Mouse (Mus musculus): ENCODE measurements around the gene Ccdc9. TPM values are rescaled to one million over a fixed set of nuclear protein-coding genes. Genes with fewer than 3 reads are reported as not detected.
"Not testable (repeated sequence)": the region's sequence is repeated elsewhere in the genome, so short reads cannot be mapped to it uniquely, and the experiment has no call there.

Ccdc9 gene
- total and polyA plus RNA-seq, 3 experiments = 32.0 to 81.0 (median 47.6) TPM

DNA sequence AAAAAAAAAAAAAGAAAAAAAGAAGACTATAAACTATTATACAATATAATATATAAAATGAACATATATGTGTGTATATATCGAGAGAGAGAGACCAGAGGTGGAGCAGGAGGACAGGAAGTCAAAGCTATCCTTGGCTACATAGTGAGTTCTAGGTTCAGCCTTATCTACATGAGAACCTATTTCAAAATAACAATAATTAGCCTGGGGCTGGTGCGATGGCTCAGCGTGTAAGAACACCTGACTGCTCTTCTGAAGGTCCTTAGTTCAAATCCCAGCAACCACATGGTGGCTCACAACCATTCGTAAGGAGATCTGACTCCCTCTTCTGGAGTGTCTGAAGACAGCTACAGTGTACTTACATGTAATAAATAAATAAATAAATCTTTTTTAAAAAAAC, 30.6 kb downstream of the Ccdc9 start:
- peak in 1 of 2 experiments; percentile 15; a peak in 1 of 4 replicates for TF ChIP-seq CTCF (conservative IDR thresholded peaks at IDR 0.05 in 1 of 2, IDR thresholded peaks at IDR 0.05 in 1 of 2; ENCODE audit: low read depth in 2 of 2, low read length in 2 of 2)
- TF ChIP-seq TBP (conservative IDR thresholded peaks at IDR 0.05; ENCODE audit: low read depth, low read length) = 0 out of 2 replicates have a peak, but pooled peaks have one; percentile 84
- H3K36me3 ChIP-seq (replicated peaks in 1 of 2; ENCODE audit: control insufficient read depth in 1 of 2, insufficient read depth in 1 of 2, low read length in 1 of 2); H3K27ac ChIP-seq (ENCODE audit: insufficient read depth, low read depth); H3K27me3 ChIP-seq (replicated peaks); DNase-seq (ENCODE audit: extremely low read depth); H3K9ac ChIP-seq (ENCODE audit: insufficient read depth, low read depth); H3K4me3 ChIP-seq (replicated peaks in 1 of 3; ENCODE audit: low read depth in 2 of 3, low read length in 2 of 3, poor library complexity in 1 of 3); H3K4me2 ChIP-seq (ENCODE audit: insufficient read depth, low read depth, poor library complexity, severe bottlenecking); dilution Hi-C loops (cut with MboI; ENCODE audit: extremely low pct_ligation_motif_present, extremely low pct_unique_long_range_greater_than_20kb, low sequenced_read_pairs); H3K9me3 ChIP-seq (replicated peaks; ENCODE audit: low read length); H3K79me2 ChIP-seq (replicated peaks; ENCODE audit: control insufficient read depth, extremely low read depth, insufficient read depth, poor library complexity, severe bottlenecking): not testable (repeated sequence)
- H3K4me1 ChIP-seq (ENCODE audit: control insufficient read depth in 1 of 2, insufficient read depth in 2 of 2) = peaks cover under 1 to 23% of the 10 kb centered on the region in 2 experiments
- in situ Hi-C loops (cut with MboI; ENCODE audit: low pct_ligation_motif_present, low pct_unique_long_range_greater_than_20kb, low sequenced_read_pairs) = loop anchor here (10.0 to 25.0 kb wide), 2 partner anchors 61 to 194 kb away; partner anchors contain the start of gene Zfp541

DNA sequence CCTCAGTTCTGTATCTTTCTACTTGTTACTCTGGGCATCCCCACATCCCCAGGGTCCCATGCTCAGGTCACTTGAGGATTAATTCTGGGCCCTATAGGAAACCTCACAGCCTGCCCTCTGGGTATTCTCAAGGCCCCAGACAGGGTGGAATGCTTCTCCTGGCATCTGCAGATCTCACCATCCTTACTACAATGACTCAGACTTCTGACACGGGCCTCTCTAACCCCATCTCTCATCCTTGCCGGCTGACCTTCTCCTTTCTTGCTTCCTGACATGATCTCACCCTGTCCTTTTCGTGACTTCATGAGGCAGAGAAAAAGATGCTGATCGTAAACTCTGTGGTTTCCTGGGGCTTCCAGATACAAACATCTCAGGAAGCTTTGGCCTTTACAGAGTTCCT, 32.4 kb downstream of the Ccdc9 start:
- in situ Hi-C loops (cut with MboI; ENCODE audit: low pct_ligation_motif_present, low pct_unique_long_range_greater_than_20kb, low sequenced_read_pairs) = loop anchor here (10.0 to 25.0 kb wide), 2 partner anchors 59 to 192 kb away; partner anchors contain the start of gene Zfp541
- H3K9me3 ChIP-seq (replicated peaks; ENCODE audit: low read length) = no peaks in the 10 kb centered on the region
- H3K36me3 ChIP-seq (replicated peaks in 1 of 2; ENCODE audit: control insufficient read depth in 1 of 2, insufficient read depth in 1 of 2, low read length in 1 of 2) = no peaks in the 10 kb centered on the region
- no peak overlapping the region for H3K9ac ChIP-seq (ENCODE audit: insufficient read depth, low read depth)
- H3K4me3 ChIP-seq (replicated peaks in 1 of 3; ENCODE audit: low read depth in 2 of 3, low read length in 2 of 3, poor library complexity in 1 of 3) = no peak overlapping the region
- H3K79me2 ChIP-seq (replicated peaks; ENCODE audit: control insufficient read depth, extremely low read depth, insufficient read depth, poor library complexity, severe bottlenecking) = no peaks in the 10 kb centered on the region
- no peaks in the 10 kb centered on the region for H3K27me3 ChIP-seq (replicated peaks)
- peaks cover 5 to 28% of the 10 kb centered on the region in 2 experiments for H3K4me1 ChIP-seq (ENCODE audit: control insufficient read depth in 1 of 2, insufficient read depth in 2 of 2)
- dilution Hi-C loops (cut with MboI; ENCODE audit: extremely low pct_ligation_motif_present, extremely low pct_unique_long_range_greater_than_20kb, low sequenced_read_pairs) = no loop called here
- no peak overlapping the region for H3K27ac ChIP-seq (ENCODE audit: insufficient read depth, low read depth)
- H3K4me2 ChIP-seq (ENCODE audit: insufficient read depth, low read depth, poor library complexity, severe bottlenecking) = no peak overlapping the region
- DNase-seq (ENCODE audit: extremely low read depth) = peak; percentile 72
- TF ChIP-seq SMC3 (IDR thresholded peaks at IDR 0.05; ENCODE audit: low read depth, low read length) (no peak), MAZ (IDR thresholded peaks at IDR 0.05; ENCODE audit: low read depth, low read length) (no peak), NRF1 (IDR thresholded peaks at IDR 0.05; ENCODE audit: low read depth, low read length) (no peak), TCF12 (IDR thresholded peaks at IDR 0.05; ENCODE audit: low read depth, low read length) (0 out of 2 replicates have a peak, but pooled peaks have one; percentile 18), POLR2A (IDR thresholded peaks at IDR 0.05; ENCODE audit: low read depth, low read length) (no peak), CHD1 (IDR thresholded peaks at IDR 0.05; ENCODE audit: low read depth, low read length) (no peak), RAD21 (IDR thresholded peaks at IDR 0.05; ENCODE audit: low read depth, low read length) (no peak), JUND (conservative IDR thresholded peaks at IDR 0.05; ENCODE audit: low read depth, low read length) (no peak), MAFK (IDR thresholded peaks at IDR 0.05; ENCODE audit: insufficient replicate concordance, low read length) (0 out of 2 replicates have a peak, but pooled peaks have one; percentile 27), MEF2A (IDR thresholded peaks at IDR 0.05; ENCODE audit: borderline replicate concordance, low read depth, low read length) (no peak), IRF4 (IDR thresholded peaks at IDR 0.05; ENCODE audit: low read depth, low read length) (peak; percentile 29; the same call in 1 of the 2 replicates), ETS1 (conservative IDR thresholded peaks at IDR 0.05; ENCODE audit: low read depth, low read length) (peak; percentile 62), GABPA (IDR thresholded peaks at IDR 0.05; ENCODE audit: insufficient replicate concordance, low read depth, low read length) (no peak), SIN3A (IDR thresholded peaks at IDR 0.05; ENCODE audit: low read length) (no peak), PAX5 (IDR thresholded peaks at IDR 0.05; ENCODE audit: low read length) (no peak), ZMIZ1 (IDR thresholded peaks at IDR 0.05; ENCODE audit: low read depth, low read length) (no peak), USF1 (IDR thresholded peaks at IDR 0.05; ENCODE audit: low read depth, low read length) (no peak), ZKSCAN1 (IDR thresholded peaks at IDR 0.05; ENCODE audit: borderline replicate concordance, low read depth, low read length) (no peak), JUN (IDR thresholded peaks at IDR 0.05; ENCODE audit: insufficient read depth, low read depth, low read length) (no peak), ELF1 (IDR thresholded peaks at IDR 0.05; ENCODE audit: low read depth, low read length) (no peak), TBP (conservative IDR thresholded peaks at IDR 0.05; ENCODE audit: low read depth, low read length) (no peak), ZC3H11A (IDR thresholded peaks at IDR 0.05; ENCODE audit: low read depth, low read length) (no peak), EP300 (IDR thresholded peaks at IDR 0.05; ENCODE audit: low read length) (peak; percentile 47; the same call in 1 of the 2 replicates), KAT2A (IDR thresholded peaks at IDR 0.05; ENCODE audit: insufficient replicate concordance, low read length) (0 out of 2 replicates have a peak, but pooled peaks have one; percentile 56), UBTF (IDR thresholded peaks at IDR 0.05; ENCODE audit: low read depth, low read length) (no peak), MXI1 (IDR thresholded peaks at IDR 0.05; ENCODE audit: low read depth, low read length) (no peak), MYC (IDR thresholded peaks at IDR 0.05; ENCODE audit: low read depth, low read length) (no peak), CHD2 (IDR thresholded peaks at IDR 0.05; ENCODE audit: low read length) (no peak), CTCF (conservative IDR thresholded peaks at IDR 0.05 in 1 of 2, IDR thresholded peaks at IDR 0.05 in 1 of 2; ENCODE audit: low read depth in 2 of 2, low read length in 2 of 2) (no peak), RCOR1 (conservative IDR thresholded peaks at IDR 0.05; ENCODE audit: low read depth, low read length) (no peak), NELFE (IDR thresholded peaks at IDR 0.05; ENCODE audit: low read depth, low read length) (no peak), POLR2AphosphoS2 (IDR thresholded peaks at IDR 0.05; ENCODE audit: low read depth, low read length) (no peak), USF2 (conservative IDR thresholded peaks at IDR 0.05; ENCODE audit: low read depth, low read length) (no peak)
